Mouse (Mus musculus): Measurements from ENCODE around the gene Vldlr. TPM values are rescaled to one million over a fixed set of nuclear protein-coding genes. Genes with fewer than 3 reads are reported as not detected.

Vldlr gene
- polyA plus RNA-seq, 1 experiment, result 0.21 TPM

DNA sequence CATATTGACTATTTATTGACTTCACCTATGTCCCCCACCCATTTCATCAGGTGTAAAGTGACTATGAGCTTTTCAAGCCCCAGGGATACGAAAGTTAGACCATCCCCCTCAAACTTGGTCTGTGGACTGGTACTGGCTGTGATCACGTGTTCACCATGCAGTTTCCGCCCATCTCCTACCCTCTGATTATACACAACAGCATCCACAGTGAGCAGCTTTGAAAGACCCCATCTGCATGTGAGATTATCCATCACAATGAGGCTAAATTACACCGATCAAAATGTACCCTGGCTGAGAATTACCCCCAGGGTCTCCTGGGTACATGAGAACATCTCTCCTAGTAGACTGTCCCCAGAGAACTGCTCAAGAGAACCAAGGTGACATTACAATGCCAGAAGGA is 688 bp upstream of the Vldlr start:
- Histone ChIP-seq H3K27me3 (ENCODE audit: control insufficient read depth, insufficient read depth, insufficient read length) (peaks cover 25% of the 10 kb centered on the region), H3K79me3 (ENCODE audit: low read depth) (no peaks in the 10 kb centered on the region), H3ac (ENCODE audit: control insufficient read depth, insufficient read length, low read depth) (no peak overlapping the region), H3K4me3 (ENCODE audit: insufficient read depth, poor library complexity, severe bottlenecking) (no peak overlapping the region), H3K79me2 (ENCODE audit: control insufficient read depth, insufficient read depth) (no peaks in the 10 kb centered on the region), H3K36me3 (ENCODE audit: control insufficient read depth, insufficient read depth) (no peaks in the 10 kb centered on the region)
- TF ChIP-seq CEBPB (IDR thresholded peaks at IDR 0.05; ENCODE audit: low read depth), result no peak
- no peak for TF ChIP-seq MAX (IDR thresholded peaks at IDR 0.05)
- no peak for TF ChIP-seq MYOG (IDR thresholded peaks at IDR 0.05; ENCODE audit: control insufficient read depth, extremely low read depth, insufficient read length)
- TF ChIP-seq CTCF (IDR thresholded peaks at IDR 0.05; ENCODE audit: control insufficient read depth, insufficient read depth, insufficient read length), result no peak
- no peak for TF ChIP-seq USF1 (IDR thresholded peaks at IDR 0.05; ENCODE audit: low read depth)
- no peak for TF ChIP-seq MYOD1 (IDR thresholded peaks at IDR 0.05; ENCODE audit: control insufficient read depth, insufficient read length, low read depth)
- TF ChIP-seq FOSL1 (IDR thresholded peaks at IDR 0.05; ENCODE audit: insufficient read depth, low read length, poor library complexity, severe bottlenecking), result no peak

DNA sequence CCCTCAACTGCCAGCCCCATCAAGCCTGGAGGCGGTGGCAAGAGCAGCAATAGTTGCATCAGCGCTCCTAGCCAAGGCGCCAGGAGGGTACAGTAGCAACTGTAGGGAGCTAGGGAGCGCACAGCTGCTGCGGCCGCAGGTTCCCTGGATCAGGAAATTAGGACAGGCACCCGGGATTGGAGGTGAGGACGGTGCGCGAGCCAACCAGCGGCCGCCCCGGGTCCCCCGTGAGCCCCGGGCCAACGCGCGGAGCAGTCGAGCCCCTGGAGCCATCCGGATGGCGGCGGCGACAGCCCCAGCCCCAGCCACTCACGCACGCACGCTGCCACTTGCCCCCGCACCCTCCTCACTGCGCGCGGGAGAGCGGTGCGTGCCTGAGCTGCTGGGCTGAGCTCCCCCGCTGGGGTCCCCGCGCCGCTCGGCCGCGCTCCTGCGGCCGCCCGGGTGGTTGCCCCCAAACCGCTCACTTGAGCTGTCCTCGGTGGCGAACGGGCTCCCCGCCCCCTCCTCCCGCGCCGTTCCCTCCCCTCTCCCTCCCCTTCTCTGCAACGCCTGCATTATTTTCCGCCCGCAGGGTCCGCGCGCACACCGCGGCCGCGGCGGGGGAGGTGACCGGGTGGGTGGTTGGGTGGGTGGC is 601 bp downstream of the Vldlr start:
- Histone ChIP-seq H3K79me2 (ENCODE audit: control insufficient read depth, insufficient read depth) (no peaks in the 10 kb centered on the region), H3ac (ENCODE audit: control insufficient read depth, insufficient read length, low read depth) (no peak overlapping the region), H3K4me3 (ENCODE audit: insufficient read depth, poor library complexity, severe bottlenecking) (no peak overlapping the region), H3K27me3 (ENCODE audit: control insufficient read depth, insufficient read depth, insufficient read length) (peaks cover 25% of the 10 kb centered on the region), H3K79me3 (ENCODE audit: low read depth) (no peaks in the 10 kb centered on the region), H3K36me3 (ENCODE audit: control insufficient read depth, insufficient read depth) (no peaks in the 10 kb centered on the region)
- no peak for TF ChIP-seq MYOG (IDR thresholded peaks at IDR 0.05; ENCODE audit: control insufficient read depth, extremely low read depth, insufficient read length)
- TF ChIP-seq CTCF (IDR thresholded peaks at IDR 0.05; ENCODE audit: control insufficient read depth, insufficient read depth, insufficient read length), result no peak
- no peak for TF ChIP-seq FOSL1 (IDR thresholded peaks at IDR 0.05; ENCODE audit: insufficient read depth, low read length, poor library complexity, severe bottlenecking)
- TF ChIP-seq CEBPB (IDR thresholded peaks at IDR 0.05; ENCODE audit: low read depth), result no peak
- no peak for TF ChIP-seq MAX (IDR thresholded peaks at IDR 0.05)
- TF ChIP-seq USF1 (IDR thresholded peaks at IDR 0.05; ENCODE audit: low read depth), result no peak
- no peak for TF ChIP-seq MYOD1 (IDR thresholded peaks at IDR 0.05; ENCODE audit: control insufficient read depth, insufficient read length, low read depth)

DNA sequence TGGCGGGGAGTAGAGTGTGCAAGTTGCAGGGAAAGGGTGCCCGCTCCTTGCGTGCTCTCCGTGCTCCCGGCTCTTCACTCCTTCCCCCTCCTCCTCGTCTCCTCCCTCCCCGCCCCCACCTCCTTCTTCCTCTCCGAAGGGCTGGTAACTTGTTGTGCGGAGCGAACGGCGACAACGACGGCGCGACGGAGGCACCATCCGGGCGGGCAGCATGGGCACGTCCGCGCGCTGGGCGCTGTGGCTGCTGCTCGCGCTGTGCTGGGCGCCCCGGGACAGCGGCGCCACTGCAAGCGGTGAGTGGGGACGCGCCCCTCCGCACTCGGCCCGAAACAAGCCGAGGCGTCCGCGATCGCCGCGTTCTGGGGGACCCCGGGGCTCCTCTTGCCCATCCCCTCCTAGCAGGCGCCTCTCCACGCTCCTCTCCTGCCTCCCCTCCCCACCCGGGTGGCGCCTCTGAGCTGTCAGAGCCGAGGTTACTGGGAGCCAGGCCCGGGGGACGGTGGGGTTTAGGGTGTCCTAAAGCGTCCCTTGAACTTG is 1.2 kb downstream of the Vldlr start:
- Histone ChIP-seq H3K79me2 (ENCODE audit: control insufficient read depth, insufficient read depth) (no peaks in the 10 kb centered on the region), H3K36me3 (ENCODE audit: control insufficient read depth, insufficient read depth) (no peaks in the 10 kb centered on the region), H3K79me3 (ENCODE audit: low read depth) (no peaks in the 10 kb centered on the region), H3K4me3 (ENCODE audit: insufficient read depth, poor library complexity, severe bottlenecking) (no peak overlapping the region), H3K27me3 (ENCODE audit: control insufficient read depth, insufficient read depth, insufficient read length) (peaks cover 25% of the 10 kb centered on the region), H3ac (ENCODE audit: control insufficient read depth, insufficient read length, low read depth) (no peak overlapping the region)
- TF ChIP-seq USF1 (IDR thresholded peaks at IDR 0.05; ENCODE audit: low read depth), result no peak
- no peak for TF ChIP-seq MYOD1 (IDR thresholded peaks at IDR 0.05; ENCODE audit: control insufficient read depth, insufficient read length, low read depth)
- TF ChIP-seq CTCF (IDR thresholded peaks at IDR 0.05; ENCODE audit: control insufficient read depth, insufficient read depth, insufficient read length), result no peak
- TF ChIP-seq MYOG (IDR thresholded peaks at IDR 0.05; ENCODE audit: control insufficient read depth, extremely low read depth, insufficient read length), result no peak
- TF ChIP-seq MAX (IDR thresholded peaks at IDR 0.05), result no peak
- TF ChIP-seq CEBPB (IDR thresholded peaks at IDR 0.05; ENCODE audit: low read depth), result no peak
- TF ChIP-seq FOSL1 (IDR thresholded peaks at IDR 0.05; ENCODE audit: insufficient read depth, low read length, poor library complexity, severe bottlenecking), result no peak

- no peaks in the 10 kb centered on the region for H3K36me3 ChIP-seq (ENCODE audit: control insufficient read depth, insufficient read depth)
- no peaks in the 10 kb centered on the region for H3K79me3 ChIP-seq (ENCODE audit: low read depth)
- no peak overlapping the region for H3ac ChIP-seq (ENCODE audit: control insufficient read depth, insufficient read length, low read depth)
- TF ChIP-seq CEBPB (IDR thresholded peaks at IDR 0.05; ENCODE audit: low read depth) (no peak), MYOG (IDR thresholded peaks at IDR 0.05; ENCODE audit: control insufficient read depth, extremely low read depth, insufficient read length) (no peak), CTCF (IDR thresholded peaks at IDR 0.05; ENCODE audit: control insufficient read depth, insufficient read depth, insufficient read length) (no peak), FOSL1 (IDR thresholded peaks at IDR 0.05; ENCODE audit: insufficient read depth, low read length, poor library complexity, severe bottlenecking) (no peak)
- H3K4me3 ChIP-seq (ENCODE audit: insufficient read depth, poor library complexity, severe bottlenecking), result no peak overlapping the region
- H3K27me3 ChIP-seq (ENCODE audit: control insufficient read depth, insufficient read depth, insufficient read length), result peaks cover 25% of the 10 kb centered on the region
- no peaks in the 10 kb centered on the region for H3K79me2 ChIP-seq (ENCODE audit: control insufficient read depth, insufficient read depth)
These were observed 1.7 kb downstream of the Vldlr start for GRCm38 (mm10) chr19:27217941-27218411.

- Histone ChIP-seq H3K27me3 (ENCODE audit: control insufficient read depth, insufficient read depth, insufficient read length) (peaks cover 25% of the 10 kb centered on the region), H3K79me2 (ENCODE audit: control insufficient read depth, insufficient read depth) (no peaks in the 10 kb centered on the region), H3ac (ENCODE audit: control insufficient read depth, insufficient read length, low read depth) (no peak overlapping the region), H3K36me3 (ENCODE audit: control insufficient read depth, insufficient read depth) (no peaks in the 10 kb centered on the region), H3K4me3 (ENCODE audit: insufficient read depth, poor library complexity, severe bottlenecking) (no peak overlapping the region), H3K79me3 (ENCODE audit: low read depth) (no peaks in the 10 kb centered on the region)
- TF ChIP-seq USF1 (IDR thresholded peaks at IDR 0.05; ENCODE audit: low read depth), result peak; percentile 6
- TF ChIP-seq CTCF (IDR thresholded peaks at IDR 0.05; ENCODE audit: control insufficient read depth, insufficient read depth, insufficient read length), result no peak
These were observed 2.4 kb downstream of the Vldlr start for GRCm38 (mm10) chr19:27218561-27219262.

Data from C2C12 (cell line).